Mouse (Mus musculus) gastrocnemius, postnatal 10 days (tissue): Measurements from ENCODE around the gene Sh3bgrl3. TPM values are rescaled to one million over a fixed set of nuclear protein-coding genes. Genes with fewer than 3 reads are reported as not detected.
"Not testable (repeated sequence)": the region's sequence is repeated elsewhere in the genome, so short reads cannot be mapped to it uniquely, and the experiment has no call there.

Source experiments
- DNase-seq: peaks from one replicate; pipeline ENCODE4 v3.0.0; 2021; ENCODE audit warnings: mixed read lengths
- long read RNA-seq, 2 experiments: library from polyadenylated mRNA; stranded (forward); transcript quantifications; one replicate each; pipeline ENCODE4 v2.0.0; 2021
- total RNA-seq, 2 experiments: library from RNA; stranded (reverse); gene quantifications; 2 replicates each; pipeline ENCODE4 v1.2.3; 2021

The Sh3bgrl3 gene
- 10 to 100 TPM; 44.9 to 59.6 TPM for total RNA-seq
- long read RNA-seq, experiment 1, transcript Sh3bgrl3-201 (3 exons, 743 nt) = major isoform, 29 of 31 reads
- long read RNA-seq, experiment 1, partial matches to known transcripts = 0 of 31 reads
- long read RNA-seq, experiment 1, other reads (novel, unspliced or antisense) = 1 of 31 reads
- long read RNA-seq, experiment 2, transcript Sh3bgrl3-201 (3 exons, 743 nt) = major isoform, 17 of 19 reads
- long read RNA-seq, experiment 2, partial matches to known transcripts = 0 of 19 reads
- long read RNA-seq, experiment 2, other reads (novel, unspliced or antisense) = 0 of 19 reads

DNA sequence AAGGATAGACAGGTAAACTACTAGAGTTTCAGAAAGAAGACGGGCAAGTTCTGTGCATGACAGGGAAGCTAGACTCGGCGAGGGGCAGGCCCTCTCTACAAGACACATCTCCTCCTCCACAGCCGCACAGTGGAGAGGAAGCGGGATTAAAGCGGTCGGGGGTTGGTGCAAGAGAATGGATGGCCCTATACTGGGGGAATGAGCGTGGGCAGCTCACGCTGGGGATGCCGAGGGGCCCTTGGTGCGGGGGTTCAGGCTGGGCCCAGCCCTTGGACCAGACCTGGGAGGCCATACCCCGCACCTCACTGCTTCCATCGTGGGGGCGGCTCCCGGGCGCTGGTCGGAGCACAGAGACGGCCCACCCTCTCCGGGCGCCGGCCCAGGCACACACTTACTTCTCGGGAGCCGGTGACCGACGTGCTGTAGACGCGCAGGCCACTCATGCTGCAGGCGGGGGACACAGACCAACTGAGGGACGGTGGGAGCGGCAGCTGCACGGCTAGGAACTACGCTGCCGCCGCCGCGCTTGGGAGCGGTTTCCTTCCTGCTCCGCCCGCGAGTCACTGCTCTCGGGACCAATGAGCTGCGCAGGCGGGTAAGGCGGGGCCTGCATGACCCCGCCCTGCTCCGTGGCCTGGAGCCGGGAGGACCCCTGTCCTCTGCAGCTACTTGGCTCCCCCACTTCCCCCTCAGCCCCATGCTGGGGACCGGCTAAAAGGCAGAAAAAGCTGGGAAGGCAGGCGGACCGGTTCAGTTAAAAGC, at the start of gene Sh3bgrl3:
Gene Sh3bgrl3 (minus strand): TSS at position 569 of the 762 bp plus-strand sequence.
- peak; percentile 84 for DNase-seq

DNA sequence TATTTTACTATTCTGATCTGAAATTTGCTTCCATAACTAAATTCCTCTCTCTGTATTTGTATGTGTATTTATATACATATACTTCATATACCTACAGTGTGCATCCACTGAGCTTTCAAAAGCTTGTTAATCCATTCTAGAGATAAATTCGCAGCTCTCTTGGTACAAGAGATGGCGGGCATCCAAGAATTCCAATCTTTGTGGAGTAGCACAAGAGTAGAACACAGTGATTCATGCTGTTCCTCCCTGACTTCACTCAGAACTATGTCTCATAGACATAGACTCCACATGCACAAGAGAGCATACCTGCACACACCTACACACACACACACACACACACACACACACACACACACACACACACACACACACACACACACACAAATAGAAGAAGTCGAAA, 43.8 kb upstream of the Sh3bgrl3 start:
- DNase-seq = no peak

GRCm38 (mm10) chr4:134166906-134167305, 38.3 kb upstream of the Sh3bgrl3 start:
- DNase-seq = no peak

- no peak for DNase-seq
Measured at GRCm38 (mm10) chr4:134165548-134166465, 37.2 kb upstream of the Sh3bgrl3 start.

GRCm38 (mm10) chr4:134165024-134165423, 36.4 kb upstream of the Sh3bgrl3 start:
- DNase-seq = no peak

DNA sequence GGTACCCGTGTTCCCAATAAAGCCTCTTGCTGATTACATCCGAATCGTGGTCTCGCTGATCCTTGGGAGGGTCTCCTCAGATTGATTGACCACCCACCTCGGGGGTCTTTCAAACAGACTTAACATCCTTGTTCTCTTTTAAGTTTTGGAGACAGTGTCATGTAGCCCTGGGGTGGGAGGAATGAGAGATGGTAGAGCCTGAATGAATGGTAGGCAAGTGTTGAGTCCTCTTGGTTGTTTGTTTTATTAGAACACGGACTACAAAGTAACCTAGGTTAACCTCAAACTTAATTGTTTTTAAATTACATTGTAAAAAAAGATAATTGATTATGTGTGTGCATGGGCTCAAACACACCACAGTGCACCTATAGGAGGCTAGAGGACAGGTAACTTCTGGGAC, 36.0 kb upstream of the Sh3bgrl3 start:
- DNase-seq = no peak

DNA sequence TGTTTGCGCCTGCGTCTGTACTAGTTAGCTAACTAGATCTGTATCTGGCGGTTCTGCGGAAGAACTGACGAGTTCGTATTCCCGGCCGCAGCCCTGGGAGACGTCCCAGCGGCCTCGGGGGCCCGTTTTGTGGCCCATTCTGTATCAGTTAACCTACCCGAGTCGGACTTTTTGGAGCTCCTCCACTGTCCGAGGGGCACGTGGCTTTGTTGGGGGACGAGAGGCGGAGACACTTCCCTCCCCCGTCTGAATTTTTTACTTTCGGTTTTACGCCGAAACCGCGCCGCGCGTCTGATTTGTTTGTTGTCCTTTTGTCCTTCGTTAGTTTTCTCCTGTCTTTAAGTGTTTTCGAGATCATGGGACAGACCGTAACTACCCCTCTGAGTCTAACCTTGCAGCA, 31.5 kb upstream of the Sh3bgrl3 start:
- DNase-seq = peak; percentile 25

- no peak for DNase-seq
Measured at GRCm38 (mm10) chr4:134158774-134159173, 30.2 kb upstream of the Sh3bgrl3 start.

DNA sequence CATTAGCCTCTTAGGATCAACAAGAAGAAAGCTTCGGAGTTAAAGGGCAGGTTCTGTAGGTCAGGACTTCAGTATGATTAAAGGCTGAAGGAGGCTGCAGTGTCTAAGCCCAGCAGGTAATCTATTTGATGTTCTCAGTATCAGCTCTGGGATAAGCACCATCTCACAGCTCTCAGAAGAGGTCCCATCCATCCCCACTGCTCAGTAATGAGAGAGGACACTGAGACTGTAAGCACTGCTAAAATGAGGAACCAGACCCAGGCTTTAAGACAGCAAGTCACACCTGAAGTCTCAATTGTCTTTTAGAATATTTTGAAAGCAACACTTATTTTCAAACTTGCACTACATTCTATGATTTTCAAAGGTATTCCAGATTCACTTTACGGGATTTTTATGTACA, 29.0 kb upstream of the Sh3bgrl3 start:
- DNase-seq = no peak

DNA sequence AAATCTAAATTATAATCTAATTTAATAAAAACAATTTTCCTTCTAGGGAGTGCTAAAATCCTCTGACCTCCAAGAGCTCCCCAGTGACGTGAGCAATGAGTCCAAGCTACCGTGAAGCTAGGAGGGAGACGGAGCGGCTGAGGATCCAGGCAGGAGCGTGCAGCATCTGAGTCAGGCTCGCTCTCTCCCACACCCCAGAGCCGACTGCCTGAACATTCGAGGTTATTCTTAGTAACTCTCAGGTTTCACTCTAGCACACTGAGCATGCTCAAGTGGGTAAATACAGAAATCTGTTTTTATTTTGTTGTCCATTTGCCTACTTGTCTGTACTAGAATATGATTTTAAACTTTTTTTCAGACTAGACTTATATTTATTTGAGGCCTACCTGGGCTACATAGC, 28.2 kb upstream of the Sh3bgrl3 start:
- DNase-seq = peak; percentile 33

GRCm38 (mm10) chr4:134155961-134156465, 27.4 kb upstream of the Sh3bgrl3 start:
- DNase-seq = no peak

DNA sequence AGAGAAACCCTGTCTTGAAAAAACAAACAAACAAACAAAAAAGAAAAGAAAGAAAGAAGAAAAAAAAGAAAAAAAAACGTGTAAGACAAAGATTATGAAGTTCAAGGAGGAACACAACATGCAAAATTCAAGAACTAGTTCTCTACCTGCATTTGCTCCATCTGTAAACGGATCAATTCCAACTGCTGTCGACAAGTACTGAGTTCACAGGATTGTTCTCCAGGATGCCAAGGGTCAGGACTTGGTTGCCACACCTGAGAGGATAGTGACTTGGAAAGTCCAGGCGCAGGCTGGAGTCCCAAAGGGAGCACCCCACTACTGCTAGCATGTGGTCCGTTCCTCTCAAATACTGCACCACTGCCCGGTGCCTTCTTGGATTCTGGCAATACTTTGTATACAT, 26.9 kb upstream of the Sh3bgrl3 start:
- no peak for DNase-seq

DNA sequence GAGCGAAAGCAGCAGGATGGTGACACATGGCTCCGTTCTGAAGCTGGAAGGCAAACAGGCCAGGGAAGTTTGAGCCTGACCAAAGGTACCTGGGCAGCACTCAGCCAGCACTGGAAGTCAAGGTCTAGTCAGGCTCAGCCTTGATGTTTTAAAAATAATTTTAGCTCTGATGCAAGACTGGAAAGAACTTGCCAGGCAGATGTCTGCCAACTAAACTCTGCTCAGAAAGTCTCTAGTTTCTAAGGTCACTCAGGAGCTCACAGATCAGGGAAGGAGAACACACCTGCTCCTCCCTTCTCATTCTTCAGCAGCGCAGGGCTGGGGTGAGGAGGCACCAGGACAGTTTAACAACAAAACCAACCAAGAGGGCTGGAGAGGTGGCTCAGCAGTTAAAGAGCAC, 25.8 kb upstream of the Sh3bgrl3 start:
- DNase-seq = no peak

- DNase-seq = no peak
Measured at GRCm38 (mm10) chr4:134153656-134154055, 25.1 kb upstream of the Sh3bgrl3 start.

DNA sequence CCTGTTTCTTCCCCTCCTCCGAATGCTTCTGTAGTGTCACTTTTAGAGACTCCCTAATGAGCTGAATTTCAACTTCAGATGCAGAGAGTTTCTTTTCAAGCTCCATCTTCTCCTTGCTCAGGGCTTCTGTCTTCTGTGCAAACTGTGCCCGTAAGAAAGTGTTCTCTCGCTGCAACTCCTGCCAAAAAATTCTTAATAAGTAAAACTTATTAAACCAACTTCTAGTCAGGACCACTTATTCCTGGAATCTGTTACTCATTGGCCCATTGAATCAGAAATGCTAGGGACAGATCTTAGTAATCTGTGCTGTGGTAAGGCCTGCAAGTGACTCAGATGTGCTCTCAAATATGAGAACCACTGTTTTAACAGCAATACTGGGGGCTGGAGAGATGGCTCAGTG, 23.5 kb upstream of the Sh3bgrl3 start:
- no peak for DNase-seq

- DNase-seq = no peak
Measured at GRCm38 (mm10) chr4:134149389-134149788, 20.8 kb upstream of the Sh3bgrl3 start.

DNA sequence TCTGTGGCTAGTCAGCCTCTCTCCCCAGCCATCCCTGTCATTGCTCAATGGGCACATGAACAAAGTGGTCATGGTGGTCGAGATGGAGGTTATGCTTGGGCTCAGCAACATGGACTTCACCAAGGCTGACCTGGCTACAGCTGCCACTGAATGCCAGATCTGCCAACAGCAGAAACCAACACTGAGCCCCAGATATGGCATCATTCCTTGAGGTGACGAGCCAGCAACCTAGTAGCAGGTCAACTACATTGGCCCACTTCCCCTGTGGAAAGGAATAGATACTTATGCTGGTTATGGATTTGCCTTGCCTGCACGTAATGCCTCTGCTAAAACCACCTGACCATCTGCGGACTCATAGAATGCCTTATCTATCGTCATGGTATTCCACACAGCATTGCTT, 15.7 kb upstream of the Sh3bgrl3 start:
- DNase-seq = not testable (repeated sequence)

DNA sequence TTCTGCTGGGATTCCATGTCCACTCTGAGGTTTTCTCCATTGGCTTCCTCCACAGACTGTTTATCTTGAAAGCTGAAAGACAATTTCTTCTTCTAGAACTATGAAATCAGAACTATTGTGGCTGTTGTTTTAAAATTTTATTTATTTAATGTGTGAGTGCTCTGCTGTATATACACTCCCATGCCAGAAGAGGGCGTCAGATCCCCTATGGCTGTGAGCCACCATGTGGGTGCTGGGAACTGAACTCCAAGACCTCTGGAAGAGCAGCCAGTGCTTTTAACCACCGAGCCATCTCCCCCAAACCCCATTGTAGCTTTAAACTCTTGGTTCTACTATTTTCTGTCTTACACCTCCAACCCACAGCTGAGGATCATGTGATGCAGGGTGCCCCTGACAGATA, 10.3 kb upstream of the Sh3bgrl3 start:
- no peak for DNase-seq

DNA sequence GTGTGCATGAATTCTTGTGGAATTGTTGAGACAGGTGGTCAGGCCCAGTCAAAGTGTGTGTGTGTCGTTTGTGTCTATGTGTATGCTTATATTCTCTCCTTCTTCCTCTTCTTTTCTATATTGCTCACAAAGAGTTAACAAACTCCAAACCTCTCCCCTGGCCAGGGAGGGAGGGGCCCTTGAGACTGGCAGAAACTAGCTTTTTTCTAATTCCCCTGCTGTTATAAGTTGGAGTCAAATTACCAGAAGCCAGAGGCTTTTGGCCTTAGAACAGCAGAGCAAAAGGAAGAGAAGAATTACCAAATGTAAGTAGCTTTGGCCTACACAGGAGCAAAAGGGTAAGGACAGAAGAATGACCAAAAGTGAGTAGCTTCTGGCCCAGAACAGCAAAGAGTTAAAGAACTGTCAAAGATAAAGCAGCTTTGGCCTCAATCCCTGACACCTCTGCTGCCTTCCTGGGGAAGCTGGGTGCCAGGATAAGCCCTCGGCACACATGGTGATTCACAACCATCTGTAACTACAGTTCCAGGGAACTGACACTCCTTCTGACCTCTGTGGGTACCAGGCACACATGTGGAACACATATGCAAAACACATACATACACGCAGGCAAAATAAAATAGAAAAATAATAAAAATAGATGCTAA, 7.8 kb upstream of the Sh3bgrl3 start:
- DNase-seq = no peak

DNA sequence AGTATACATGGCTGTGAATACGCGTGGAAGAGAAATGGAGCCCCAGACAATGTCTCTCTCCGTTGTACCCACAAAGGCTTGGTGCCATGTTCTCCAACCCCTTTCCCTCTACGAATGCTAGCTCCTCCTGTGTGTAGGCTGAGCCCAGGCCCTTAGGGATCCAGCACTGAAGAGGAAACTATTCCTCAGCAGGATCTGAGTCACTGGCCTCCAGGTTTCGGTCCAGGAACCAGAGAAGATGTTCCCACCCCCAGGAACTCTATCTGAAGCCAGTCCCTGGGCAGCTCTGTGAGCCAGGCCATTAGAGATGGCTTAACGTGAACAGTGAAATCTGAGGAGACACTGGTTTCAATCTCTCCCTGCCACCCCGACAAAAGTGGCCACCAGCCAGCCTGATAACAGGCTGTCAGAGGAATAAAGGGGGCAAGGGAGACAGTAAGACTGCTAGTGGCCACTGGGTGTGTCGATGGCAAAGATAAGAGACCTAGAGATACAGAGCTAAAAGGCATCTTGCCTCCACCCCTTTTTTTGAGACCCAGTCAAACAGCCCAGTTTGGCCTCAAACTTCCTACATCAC, 4.0 kb upstream of the Sh3bgrl3 start:
- no peak for DNase-seq

- DNase-seq = no peak
Measured at GRCm38 (mm10) chr4:134132117-134132516, 3.5 kb upstream of the Sh3bgrl3 start.

DNA sequence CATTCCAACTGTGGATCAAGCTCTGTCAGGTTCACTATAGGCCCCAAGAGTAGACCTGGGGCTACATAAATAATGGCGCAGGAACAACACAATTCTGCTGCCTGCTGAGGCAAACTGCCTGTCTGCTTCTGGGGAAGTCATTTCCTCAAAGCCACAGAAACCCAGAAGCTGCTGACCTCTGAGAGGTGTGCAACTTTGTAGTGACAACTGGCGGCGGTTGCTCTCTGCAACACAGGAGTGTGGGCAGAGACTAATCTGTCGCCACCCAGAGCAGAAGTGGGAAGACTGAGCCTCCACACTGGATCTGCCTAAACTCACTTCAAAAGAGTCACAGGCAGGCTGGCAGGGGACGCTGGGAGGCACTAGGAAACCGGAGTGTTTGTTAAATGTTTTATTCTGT, 893 bp upstream of the Sh3bgrl3 start:
- DNase-seq = no peak
